Mouse (Mus musculus) CD4-positive, CD25-positive, alpha-beta regulatory T cell, adult 2 months (primary cell): ENCODE results near the gene Best3.

Experiments
- DNase-seq: peaks from one replicate; pipeline ENCODE4 v3.0.0-alpha.2; 2012; ENCODE audit warnings: low read depth, low spot score

The Best3 gene

GRCm38 (mm10) chr10:116986264-116987082 is at the start of gene Best3:
TSS of gene Best3 (plus strand) at chr10:116986314.
- no peak for DNase-seq

DNA sequence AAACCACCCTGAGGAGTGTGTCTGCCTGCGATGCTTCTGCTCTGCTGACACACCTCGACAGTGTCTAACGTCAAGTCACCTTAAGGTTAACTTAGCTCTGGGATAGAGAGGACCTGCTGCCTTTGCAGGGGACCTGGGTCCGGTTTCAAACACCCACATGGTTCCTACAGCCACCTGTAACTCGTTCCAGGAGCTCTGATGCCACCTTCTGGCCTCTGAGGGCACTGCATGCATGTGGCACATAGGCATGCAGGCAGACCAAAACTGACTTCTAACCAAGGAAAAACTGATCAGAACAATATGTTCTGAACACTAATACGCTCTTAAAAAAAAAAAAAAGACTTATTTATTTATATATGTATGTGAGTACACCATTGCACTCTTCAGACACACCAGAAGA is 43.1 kb upstream of the Best3 start:
- peak; percentile 74 for DNase-seq

GRCm38 (mm10) chr10:116944144-116944543 is 42.0 kb upstream of the Best3 start:
- peak; percentile 60 for DNase-seq

DNA sequence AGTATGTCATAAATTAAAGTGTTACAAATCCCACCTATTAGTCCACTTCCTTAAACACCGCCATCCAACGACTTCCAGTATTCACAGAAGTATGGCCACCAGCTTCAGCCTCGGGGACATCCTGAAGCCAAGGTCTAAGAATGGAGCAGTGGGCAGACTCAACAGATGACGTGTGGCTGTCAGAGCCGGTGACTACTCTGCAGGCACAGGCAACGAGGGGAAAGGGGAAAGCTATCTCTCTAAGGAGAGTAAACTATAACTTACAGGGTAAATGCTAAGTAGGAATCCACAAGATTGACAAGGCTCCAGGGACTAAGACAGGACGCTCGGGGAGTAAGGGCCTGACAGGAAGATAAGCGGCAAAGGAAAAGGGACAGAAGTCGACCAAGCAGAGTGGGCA is 41.2 kb upstream of the Best3 start:
- peak; percentile 5 for DNase-seq

- DNase-seq = peak; percentile 17
Observed at GRCm38 (mm10) chr10:116948414-116948813, 37.7 kb upstream of the Best3 start.

DNA sequence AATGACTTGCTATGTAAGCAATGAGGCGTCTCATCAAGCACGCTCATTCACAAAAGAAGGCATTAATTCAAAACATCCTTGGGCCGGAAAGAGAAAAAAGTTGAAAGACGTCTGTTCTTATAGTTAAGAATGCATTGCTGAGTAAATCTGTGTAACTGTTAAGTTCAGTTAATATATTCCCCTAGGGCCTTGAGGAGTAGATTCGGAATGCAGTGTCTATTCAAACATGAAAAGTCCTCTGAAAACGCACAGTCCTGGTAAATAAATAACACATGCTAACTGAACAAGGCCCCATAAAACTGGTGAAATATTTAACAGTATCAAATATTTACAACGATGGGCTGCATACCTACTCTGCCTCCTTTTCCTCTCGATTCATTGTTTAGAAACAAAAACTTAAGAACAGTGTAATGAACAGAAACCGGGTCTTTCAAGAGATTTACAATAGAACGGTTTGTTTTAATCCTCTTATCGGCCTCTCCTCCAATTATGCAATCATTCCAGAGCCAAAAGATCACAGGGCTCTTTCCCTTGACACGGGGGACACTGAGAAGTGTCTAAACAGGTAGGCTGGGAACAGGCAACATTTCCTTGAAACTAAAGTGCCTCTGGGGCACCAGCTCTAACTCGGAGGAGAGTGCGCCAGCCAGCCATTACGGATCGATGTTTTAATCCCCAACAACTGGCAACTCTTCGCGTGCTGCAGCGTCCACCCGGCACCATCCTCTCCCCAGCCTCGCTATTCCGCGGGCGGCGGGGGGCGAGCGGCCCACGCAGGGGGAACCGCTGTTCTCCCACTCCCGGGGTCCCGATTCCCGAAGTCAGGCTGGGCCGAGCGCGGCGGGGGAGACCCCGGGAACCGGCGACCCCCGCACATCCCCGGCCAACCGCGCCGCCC is 36.8 kb upstream of the Best3 start:
- peak; percentile 64 for DNase-seq

DNA sequence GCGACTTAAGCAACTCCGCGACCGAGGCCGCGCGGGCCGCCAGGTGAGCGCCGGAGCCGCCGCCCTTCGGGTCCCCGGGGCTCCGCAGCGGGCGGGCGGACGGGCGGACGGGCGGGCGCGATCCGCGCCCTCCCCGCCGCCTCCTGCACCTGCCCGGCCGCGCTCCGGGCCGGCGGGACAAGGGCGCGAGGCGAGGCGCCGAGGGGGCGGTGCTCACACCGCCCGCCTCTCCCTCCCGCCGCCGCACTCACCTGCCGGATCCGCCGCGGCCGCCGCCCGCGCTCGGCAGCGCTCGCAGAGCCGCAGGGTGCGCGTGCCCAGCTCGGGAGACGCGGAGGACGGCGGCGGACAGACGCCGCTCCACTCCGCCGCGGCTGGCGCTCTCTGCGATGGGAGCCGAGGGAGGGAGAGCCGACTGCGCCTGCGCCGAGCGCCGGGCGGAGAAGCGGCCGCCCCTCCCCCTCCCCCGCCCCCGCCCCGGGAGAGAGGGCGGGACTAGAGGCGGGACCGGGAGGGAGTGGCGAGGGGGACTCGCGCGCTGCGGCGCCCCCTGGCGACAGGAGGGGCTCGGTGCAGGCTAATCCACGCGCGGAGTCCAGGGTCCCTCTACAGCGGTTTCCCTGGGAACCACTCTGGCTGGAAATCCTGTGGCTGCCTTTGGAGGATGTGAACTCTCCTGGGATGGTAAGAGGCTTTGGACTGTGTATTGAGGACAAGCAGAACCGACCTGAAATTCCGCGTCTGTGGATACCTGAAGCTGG is 35.9 kb upstream of the Best3 start, which contains the start of gene Rab3ip:
TSS of gene Rab3ip (minus strand) at position 761 of the 761 bp plus-strand sequence.
- peak; percentile 95 for DNase-seq

GRCm38 (mm10) chr10:116950886-116951285 is 35.2 kb upstream of the Best3 start:
- DNase-seq = no peak

GRCm38 (mm10) chr10:116955191-116955590 is 30.9 kb upstream of the Best3 start:
- no peak for DNase-seq

DNA sequence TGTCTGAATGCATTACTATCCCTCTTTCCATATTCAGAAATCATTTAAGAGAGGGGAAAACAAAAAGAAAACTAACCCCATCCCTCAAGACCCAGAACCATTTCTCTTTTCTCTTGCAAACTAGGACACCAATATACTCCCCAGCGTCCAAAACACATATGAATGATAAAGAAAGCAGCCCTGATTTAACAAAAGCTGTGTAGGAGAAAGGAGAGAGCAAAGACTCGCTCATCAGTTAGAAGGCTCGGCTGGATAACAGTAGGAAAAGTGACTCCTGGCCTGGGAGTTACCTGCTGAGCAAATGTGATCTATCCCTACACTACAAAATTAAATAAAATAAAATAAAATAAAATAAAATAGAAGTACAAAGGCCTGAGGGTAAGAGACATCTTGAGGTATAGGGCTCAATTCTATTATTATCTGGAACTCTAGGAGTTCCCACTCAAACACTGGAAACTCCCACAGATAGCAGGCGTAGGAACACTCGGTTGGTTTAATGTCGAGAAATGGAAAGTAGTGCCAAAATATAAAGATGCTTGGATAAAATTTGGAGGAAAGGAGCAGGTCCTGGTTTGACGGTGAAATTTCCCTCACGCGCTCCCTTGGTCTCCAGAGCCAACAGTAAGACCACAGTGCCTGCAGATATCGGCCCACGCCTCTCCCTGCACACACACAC is 29.5 kb upstream of the Best3 start:
- DNase-seq = no peak

DNA sequence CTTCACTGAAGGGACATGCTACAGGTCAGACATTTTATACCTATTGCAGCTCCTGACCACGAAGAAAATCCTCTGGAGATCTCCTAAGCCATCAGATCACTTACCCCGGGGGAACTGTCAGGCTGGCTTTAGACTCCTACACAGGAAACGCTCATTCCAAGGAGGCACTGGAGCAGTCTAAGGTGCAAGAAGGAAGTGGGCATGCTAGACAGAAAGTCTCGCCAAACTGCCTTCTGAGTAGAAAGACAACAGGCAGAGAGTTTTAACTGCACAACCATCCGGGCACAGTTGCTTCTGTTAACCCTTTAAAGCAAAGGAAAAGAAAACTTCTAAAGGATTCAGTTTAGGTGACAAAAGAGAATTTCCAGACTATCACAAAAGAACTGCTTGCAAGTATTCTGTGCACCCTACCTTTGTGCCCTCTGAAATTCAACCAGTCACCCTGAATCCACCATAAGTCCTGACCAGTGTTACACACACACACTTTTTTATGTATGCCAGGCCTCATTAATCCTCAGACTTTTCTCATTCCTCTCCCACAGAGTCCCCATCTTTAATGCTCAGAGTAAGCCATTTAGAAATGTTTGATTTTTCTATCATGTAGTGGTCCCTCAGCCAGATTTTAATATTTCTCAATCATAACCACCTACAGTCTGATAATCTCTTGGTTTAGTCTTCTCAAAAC is 28.1 kb upstream of the Best3 start:
- no peak for DNase-seq

DNA sequence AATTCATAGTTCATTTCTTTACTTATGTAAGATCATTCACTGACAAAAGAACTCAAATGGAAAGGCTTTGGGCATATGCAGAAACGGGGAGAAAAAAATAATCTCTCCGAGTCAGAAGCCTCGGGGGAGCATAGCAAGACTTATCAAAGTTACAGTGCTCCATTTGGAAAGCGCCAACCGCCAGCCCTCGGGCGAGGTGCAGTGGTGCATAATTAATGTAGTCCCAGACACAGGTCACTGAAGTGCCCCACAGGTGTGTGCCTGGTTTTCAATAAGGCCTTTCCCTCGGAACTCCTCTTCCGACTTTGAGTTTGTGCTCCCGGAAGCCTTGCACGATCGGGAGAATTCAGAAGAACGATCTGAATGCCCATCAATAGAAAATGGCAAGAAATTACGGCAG is 24.0 kb upstream of the Best3 start:
- no peak for DNase-seq

DNA sequence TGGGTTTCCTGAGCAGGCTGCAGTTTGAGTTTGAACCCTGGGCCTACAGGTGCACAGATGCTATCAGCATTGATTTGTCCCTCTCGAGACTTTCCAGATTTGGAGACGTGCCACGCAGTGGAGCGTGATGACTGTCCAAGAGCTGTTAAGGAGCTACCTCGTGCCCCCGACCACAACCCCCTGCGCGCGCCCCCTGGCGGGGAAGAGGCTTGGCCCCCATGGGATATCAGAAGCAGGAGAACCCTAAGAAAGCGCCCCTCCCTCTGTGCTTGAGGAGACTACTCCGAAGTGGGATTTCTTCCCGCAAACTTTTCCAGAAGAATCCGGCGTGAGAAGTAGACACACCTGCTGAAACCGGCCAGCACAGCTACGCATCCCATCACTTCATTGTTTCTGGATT is 23.3 kb upstream of the Best3 start:
- peak; percentile 39 for DNase-seq

DNA sequence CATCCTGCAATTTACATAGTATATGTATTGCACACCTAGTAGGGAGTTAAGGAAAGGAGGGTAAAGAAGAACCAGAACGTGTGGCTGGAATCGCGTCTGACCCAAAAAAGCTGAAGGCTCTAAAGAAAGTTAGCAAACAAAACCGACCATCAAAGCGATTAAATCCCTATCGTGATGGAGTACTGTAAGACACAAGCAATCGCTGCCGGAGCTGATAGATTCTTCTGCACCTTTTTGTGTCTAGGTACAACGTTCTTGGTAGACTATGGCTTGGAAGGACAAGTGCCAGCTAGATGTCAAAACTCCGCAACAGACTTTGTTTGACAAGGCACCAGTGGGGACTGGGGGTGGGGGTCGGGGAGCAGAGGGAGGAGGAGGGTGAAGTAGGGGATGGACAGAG is 22.0 kb upstream of the Best3 start:
- no peak for DNase-seq

- no peak for DNase-seq
Observed at GRCm38 (mm10) chr10:116964571-116964970, 21.5 kb upstream of the Best3 start.

DNA sequence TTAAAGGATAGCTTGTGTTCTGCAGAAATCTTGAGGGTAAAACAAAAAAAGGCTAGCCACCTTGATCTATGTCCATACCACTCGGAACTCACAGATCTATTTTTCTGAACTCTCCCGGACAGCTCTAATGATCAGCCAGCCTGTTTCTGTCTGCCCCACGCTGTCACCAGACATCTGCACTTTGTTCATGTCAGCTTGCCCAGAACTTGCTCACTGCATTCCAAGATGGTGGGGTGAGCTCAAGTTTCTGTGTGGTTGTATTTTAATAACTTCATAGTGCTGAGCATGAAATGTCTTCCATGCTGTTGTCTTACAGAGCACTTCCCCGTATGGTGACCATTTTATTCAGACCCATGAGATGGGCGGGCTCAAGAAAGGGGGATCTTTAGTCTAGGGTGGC is 20.8 kb upstream of the Best3 start:
- DNase-seq = no peak

DNA sequence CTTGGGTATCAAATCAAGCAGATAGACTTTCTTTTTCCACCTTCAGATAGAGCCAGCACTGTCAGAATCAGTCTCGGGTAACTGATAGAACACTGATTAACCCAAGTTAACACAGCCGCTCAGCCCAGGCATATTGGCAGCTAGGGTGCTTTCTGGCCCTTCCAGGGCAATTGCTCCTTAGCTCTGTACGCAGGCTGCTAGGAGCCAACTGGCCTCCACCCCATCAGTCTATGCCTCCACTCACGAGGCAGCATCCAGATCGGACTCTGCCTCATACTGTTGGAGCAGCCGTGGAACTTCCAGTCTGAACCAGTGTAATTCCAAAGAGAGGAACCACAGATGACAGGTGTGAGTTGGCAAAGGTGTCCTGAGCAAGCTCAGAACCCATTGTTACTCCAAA is 20.0 kb upstream of the Best3 start:
- DNase-seq = no peak

- no peak for DNase-seq
Observed at GRCm38 (mm10) chr10:116968741-116969140, 17.4 kb upstream of the Best3 start.

DNA sequence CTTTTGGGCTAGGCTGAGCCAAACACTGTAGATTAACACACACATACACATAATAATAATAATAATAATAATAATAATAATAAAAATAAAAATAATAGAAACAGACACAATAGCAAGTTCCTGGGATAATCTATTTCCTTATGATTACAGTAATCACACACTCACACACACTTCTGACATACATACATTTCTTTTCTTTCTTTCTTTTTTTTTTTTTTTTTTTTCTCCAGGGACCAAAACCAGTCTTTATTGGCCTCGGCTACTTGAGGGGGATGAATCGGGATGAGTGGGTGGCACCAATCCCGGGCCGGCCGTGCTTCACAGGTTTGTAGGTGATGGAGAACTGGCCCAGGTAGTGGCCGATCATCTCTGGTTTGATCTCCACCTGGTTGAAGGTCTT is 13.6 kb upstream of the Best3 start, which contains the start of gene Gm10271:
TSS of gene Gm10271 (minus strand) at position 101 of the 400 bp plus-strand sequence.
- no peak for DNase-seq

DNA sequence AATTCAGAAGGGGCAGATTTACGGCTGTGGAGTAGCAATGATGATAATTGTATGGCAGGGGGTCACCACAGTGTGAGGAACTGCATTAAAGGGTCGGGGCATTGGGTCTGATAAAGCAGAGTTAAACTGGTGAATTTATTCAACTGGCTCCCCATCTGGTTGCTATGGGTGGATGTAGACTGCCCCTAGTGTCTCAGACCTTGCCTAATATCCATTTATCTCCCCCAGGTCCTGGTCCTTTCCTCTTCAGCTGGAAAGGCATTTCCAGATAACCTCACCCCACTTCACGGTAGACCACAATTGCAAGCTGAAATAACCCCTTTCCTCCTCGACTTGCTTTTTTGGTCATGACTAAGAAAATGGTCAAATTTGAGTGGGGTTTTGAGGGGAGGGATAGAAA is 8.7 kb upstream of the Best3 start:
- DNase-seq = no peak

GRCm38 (mm10) chr10:116977858-116978257 is 8.3 kb upstream of the Best3 start:
- DNase-seq = no peak
